Mouse (Mus musculus): Measurements from ENCODE around the gene Vmn1r219. TPM values are rescaled to one million over a fixed set of nuclear protein-coding genes. Genes with fewer than 3 reads are reported as not detected.

Vmn1r219 gene
- polyA plus RNA-seq, 1 experiment from 2014 or later = not detected

Other genes with a start within 250 kb of the Vmn1r219 start
- not detected in 2 replicates for gene Vmn1r213, start 151.7 kb upstream of the Vmn1r219 start, polyA plus RNA-seq (2015; fragmentation: Nextera tagmentation; extraction: Ambion mirVana)
- gene Vmn1r214, start 128.9 kb upstream of the Vmn1r219 start, polyA plus RNA-seq (2015; fragmentation: Nextera tagmentation; extraction: Ambion mirVana) = not detected in 2 replicates
- not detected in 2 replicates for gene Vmn1r215, start 91.3 kb upstream of the Vmn1r219 start, polyA plus RNA-seq (2015; fragmentation: Nextera tagmentation; extraction: Ambion mirVana)
- not detected in 2 replicates for gene Vmn1r217, start 41.1 kb upstream of the Vmn1r219 start, polyA plus RNA-seq (2015; fragmentation: Nextera tagmentation; extraction: Ambion mirVana)
- not detected in 2 replicates for gene Vmn1r218, start 26.2 kb upstream of the Vmn1r219 start, polyA plus RNA-seq (2015; fragmentation: Nextera tagmentation; extraction: Ambion mirVana)
- not detected in 2 replicates for gene Vmn1r220, start 28.7 kb downstream of the Vmn1r219 start, polyA plus RNA-seq (2015; fragmentation: Nextera tagmentation; extraction: Ambion mirVana)
- not detected in 2 replicates for gene Vmn1r221, start 54.8 kb downstream of the Vmn1r219 start, polyA plus RNA-seq (2015; fragmentation: Nextera tagmentation; extraction: Ambion mirVana)
- not detected in 2 replicates for gene Vmn1r222, start 76.6 kb downstream of the Vmn1r219 start, polyA plus RNA-seq (2015; fragmentation: Nextera tagmentation; extraction: Ambion mirVana)
- gene Vmn1r223, start 87.8 kb downstream of the Vmn1r219 start, polyA plus RNA-seq (2015; fragmentation: Nextera tagmentation; extraction: Ambion mirVana) = not detected in 2 replicates
- 36.7 and 40.7 TPM in 2 replicates for gene Zfp322a, start 209.9 kb downstream of the Vmn1r219 start, polyA plus RNA-seq (2015; fragmentation: Nextera tagmentation; extraction: Ambion mirVana)